Mouse (Mus musculus): ENCODE data around the gene Trpv5. TPM values are rescaled to one million over a fixed set of nuclear protein-coding genes. Genes with fewer than 3 reads are reported as not detected.

Gene Trpv5
- polyA plus RNA-seq (2014; fragmentation: Illumina TruSeq; extraction: RNeasy Lipid Tissue Mini Kit (QIAGEN cat#74804); ENCODE audit: low read depth, low replicate concordance), result 26.6 TPM

DNA sequence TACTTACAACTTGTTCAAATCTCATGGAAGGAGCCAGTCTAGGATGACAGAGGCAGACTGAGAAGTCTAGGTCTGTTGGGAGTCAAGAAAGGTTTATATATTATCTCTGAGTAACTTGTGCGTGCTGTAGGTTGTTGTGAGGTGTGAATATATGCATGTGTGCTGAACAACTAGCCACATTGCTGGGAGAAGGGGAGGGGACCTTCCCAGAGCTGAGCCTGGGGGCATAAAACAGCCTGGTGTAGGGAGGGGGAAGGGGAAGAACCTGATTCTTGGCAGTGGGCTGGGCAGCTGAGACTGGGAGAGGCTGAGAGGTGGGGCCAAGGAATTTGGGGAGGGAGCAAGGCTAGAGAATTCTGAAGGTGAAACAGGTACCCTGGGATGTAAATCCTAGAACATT is at the start of gene Trpv5:
Gene Trpv5, minus strand, starts transcription at position 101 of the 400 bp plus-strand sequence.

DNA sequence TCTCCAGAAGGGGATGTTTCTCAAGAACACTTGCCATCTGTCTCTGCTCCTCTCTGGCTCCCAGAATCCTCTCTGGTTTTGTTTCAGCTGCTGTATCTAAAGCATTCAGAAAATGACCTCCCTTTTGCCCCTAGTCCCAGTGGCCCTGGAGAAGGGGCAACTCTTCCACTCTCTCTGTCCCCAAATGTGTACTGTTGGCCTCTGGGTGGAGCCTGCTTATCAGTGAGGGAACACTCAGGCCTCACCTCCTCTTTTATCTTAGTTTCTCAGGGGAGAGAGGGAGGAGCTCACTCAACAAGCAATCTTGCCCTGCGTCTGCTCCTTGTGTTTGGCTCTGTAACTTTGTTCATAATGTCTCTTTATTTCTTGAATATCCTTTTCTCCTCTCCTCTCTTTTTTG is 23.6 kb upstream of the Trpv5 start, which contains the start of gene Kel:
Gene Kel, minus strand, starts transcription at position 217 of the 400 bp plus-strand sequence.

DNA sequence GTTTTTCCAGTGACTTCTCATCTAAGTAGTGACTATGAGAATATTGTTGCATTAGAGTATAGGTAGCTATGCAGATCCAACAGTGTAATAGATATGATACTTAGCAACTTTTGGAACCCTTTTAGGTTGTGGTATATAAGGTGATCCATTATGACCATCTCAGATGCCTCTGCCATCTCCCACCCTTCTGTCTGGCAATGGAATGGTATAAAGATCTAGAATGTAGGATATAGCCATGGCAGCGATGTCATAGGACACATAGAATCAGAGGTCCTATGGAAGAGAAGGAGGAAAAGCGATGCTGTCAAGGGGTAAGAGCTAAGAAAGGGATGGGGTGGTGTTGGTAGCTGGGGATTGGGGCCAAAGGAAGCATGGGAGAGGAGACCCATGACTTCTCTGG is 3.6 kb upstream of the Trpv5 start, which contains the start of gene Llcfc1:
Gene Llcfc1, plus strand, starts transcription at position 301 of the 400 bp plus-strand sequence.

DNA sequence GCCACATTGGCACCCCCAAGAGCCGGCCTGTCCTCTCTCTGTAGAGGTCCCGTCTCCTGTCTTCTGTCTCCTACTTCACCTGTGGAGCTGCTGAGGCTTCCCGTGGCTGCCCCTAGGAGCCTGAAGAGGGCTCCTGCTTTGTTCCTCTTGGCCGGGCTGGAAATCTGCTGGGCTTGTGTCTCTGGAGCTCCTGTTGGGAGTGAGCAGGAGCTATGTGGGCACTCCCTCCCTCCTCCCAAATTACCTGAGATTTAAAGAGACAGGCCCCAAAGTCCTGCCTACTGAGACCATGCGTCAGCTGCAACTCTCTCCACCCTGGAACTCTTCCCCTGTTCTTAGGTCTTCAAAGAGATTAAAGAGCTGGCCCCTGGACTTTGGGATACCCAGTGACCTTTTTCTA is 44.4 kb downstream of the Trpv5 start, which contains the start of gene Trpv6:
Gene Trpv6, minus strand, starts transcription at position 228 of the 400 bp plus-strand sequence.

DNA sequence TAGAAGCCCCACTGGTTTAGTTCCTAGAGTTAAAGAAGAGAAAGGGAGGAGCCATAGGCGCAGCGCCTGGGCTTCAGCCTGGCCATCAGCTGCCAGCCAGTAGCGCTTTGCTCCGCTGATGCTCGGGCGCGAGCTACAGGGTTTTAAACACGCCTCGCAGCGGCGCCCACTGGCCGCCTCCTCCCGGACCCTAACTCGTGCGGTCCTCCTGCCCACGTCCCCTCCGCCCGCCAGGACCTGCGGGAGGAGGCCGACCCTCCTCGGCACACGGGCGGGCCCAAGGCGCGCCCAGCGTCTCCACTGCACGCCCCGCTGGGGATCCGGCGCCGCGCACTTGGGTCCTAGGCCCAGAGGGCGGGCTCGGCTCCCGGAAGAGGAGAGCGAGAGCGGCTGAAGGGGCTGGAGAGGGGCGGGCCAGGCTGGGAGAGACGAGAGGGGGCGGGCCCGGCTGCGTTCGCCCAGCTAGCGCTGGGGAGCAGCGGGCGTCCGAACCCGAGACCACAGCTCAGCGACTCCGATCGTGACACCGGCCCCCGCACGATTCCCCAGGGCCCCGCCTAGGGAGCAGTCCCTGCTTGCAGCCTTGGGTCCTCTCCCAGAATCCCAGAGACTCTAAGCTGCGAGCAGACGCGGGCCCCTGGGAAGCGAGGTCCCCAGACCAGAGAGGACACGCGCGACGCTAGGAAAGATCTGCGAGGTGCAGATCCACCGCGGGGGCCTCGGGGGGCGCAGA is 75.3 kb downstream of the Trpv5 start, which contains the start of gene Ephb6:
Gene Ephb6, plus strand, starts transcription at position 422 of the 733 bp plus-strand sequence.

Other genes with a start within 250 kb of the Trpv5 start
- not detected for gene Gm10334, start 234.6 kb downstream of the Trpv5 start, polyA plus RNA-seq (2014; fragmentation: Illumina TruSeq; extraction: RNeasy Lipid Tissue Mini Kit (QIAGEN cat#74804); ENCODE audit: low read depth, low replicate concordance)
- gene Prss1, start 221.8 kb downstream of the Trpv5 start, polyA plus RNA-seq (2014; fragmentation: Illumina TruSeq; extraction: RNeasy Lipid Tissue Mini Kit (QIAGEN cat#74804); ENCODE audit: low read depth, low replicate concordance), result not detected
- gene Prss2, start 159.0 kb downstream of the Trpv5 start, polyA plus RNA-seq (2014; fragmentation: Illumina TruSeq; extraction: RNeasy Lipid Tissue Mini Kit (QIAGEN cat#74804); ENCODE audit: low read depth, low replicate concordance), result not detected
- not detected for gene Ephb6, start 75.3 kb downstream of the Trpv5 start, polyA plus RNA-seq (2014; fragmentation: Illumina TruSeq; extraction: RNeasy Lipid Tissue Mini Kit (QIAGEN cat#74804); ENCODE audit: low read depth, low replicate concordance)
- 0.20 TPM for gene Trpv6, start 44.4 kb downstream of the Trpv5 start, polyA plus RNA-seq (2014; fragmentation: Illumina TruSeq; extraction: RNeasy Lipid Tissue Mini Kit (QIAGEN cat#74804); ENCODE audit: low read depth, low replicate concordance)
- gene Llcfc1, start 3.7 kb upstream of the Trpv5 start, polyA plus RNA-seq (2014; fragmentation: Illumina TruSeq; extraction: RNeasy Lipid Tissue Mini Kit (QIAGEN cat#74804); ENCODE audit: low read depth, low replicate concordance), result 0.93 TPM
- gene Kel, start 23.6 kb upstream of the Trpv5 start, polyA plus RNA-seq (2014; fragmentation: Illumina TruSeq; extraction: RNeasy Lipid Tissue Mini Kit (QIAGEN cat#74804); ENCODE audit: low read depth, low replicate concordance), result not detected
- not detected for gene Olfr459, start 94.4 kb upstream of the Trpv5 start, polyA plus RNA-seq (2014; fragmentation: Illumina TruSeq; extraction: RNeasy Lipid Tissue Mini Kit (QIAGEN cat#74804); ENCODE audit: low read depth, low replicate concordance)
- not detected for gene Pip, start 166.8 kb upstream of the Trpv5 start, polyA plus RNA-seq (2014; fragmentation: Illumina TruSeq; extraction: RNeasy Lipid Tissue Mini Kit (QIAGEN cat#74804); ENCODE audit: low read depth, low replicate concordance)
- not detected for gene Sval2, start 172.2 kb upstream of the Trpv5 start, polyA plus RNA-seq (2014; fragmentation: Illumina TruSeq; extraction: RNeasy Lipid Tissue Mini Kit (QIAGEN cat#74804); ENCODE audit: low read depth, low replicate concordance)